Mouse (Mus musculus): Measurements from ENCODE around the gene Sdhb. TPM values are rescaled to one million over a fixed set of nuclear protein-coding genes. Genes with fewer than 3 reads are reported as not detected.

Gene Sdhb
- 100 to 1,000 TPM; 613 to 621 TPM for total RNA-seq (2021)
- long read RNA-seq, experiment 1, transcript Sdhb-201 (8 exons, 1,142 nt) = major isoform, 1,921 of 2,156 reads
- long read RNA-seq, experiment 1, partial matches to known transcripts = 88 of 2,156 reads
- long read RNA-seq, experiment 1, other reads (novel, unspliced or antisense) = 147 of 2,156 reads
- long read RNA-seq, experiment 2, transcript Sdhb-201 (8 exons, 1,142 nt) = major isoform, 1,739 of 1,931 reads
- long read RNA-seq, experiment 2, partial matches to known transcripts = 64 of 1,931 reads
- long read RNA-seq, experiment 2, other reads (novel, unspliced or antisense) = 128 of 1,931 reads

GRCm38 (mm10) chr4:140960781-140961466, at the start of gene Sdhb:
Sdhb (plus strand) TSS chr4:140961203.
- DNase-seq = peak; percentile 98

- DNase-seq = no peak
These were observed 49.6 kb upstream of the Sdhb start for GRCm38 (mm10) chr4:140911416-140911815.

- peak; percentile 73 for DNase-seq
These were observed 48.7 kb upstream of the Sdhb start for GRCm38 (mm10) chr4:140912271-140912833.

GRCm38 (mm10) chr4:140913565-140913964, 47.4 kb upstream of the Sdhb start:
- no peak for DNase-seq

GRCm38 (mm10) chr4:140914731-140915131, 46.3 kb upstream of the Sdhb start:
- DNase-seq = no peak

GRCm38 (mm10) chr4:140915235-140915634, 45.8 kb upstream of the Sdhb start:
- DNase-seq = no peak

- no peak for DNase-seq
These were observed 44.7 kb upstream of the Sdhb start for GRCm38 (mm10) chr4:140916296-140916695.

- no peak for DNase-seq
These were observed 43.6 kb upstream of the Sdhb start for GRCm38 (mm10) chr4:140917451-140917850.

- no peak for DNase-seq
These were observed 40.8 kb upstream of the Sdhb start for GRCm38 (mm10) chr4:140919974-140920836.

GRCm38 (mm10) chr4:140922508-140922907, 38.5 kb upstream of the Sdhb start:
- peak; percentile 88 for DNase-seq

- no peak for DNase-seq
These were observed 35.4 kb upstream of the Sdhb start for GRCm38 (mm10) chr4:140925648-140926047.

GRCm38 (mm10) chr4:140928349-140928748, 32.7 kb upstream of the Sdhb start:
- peak; percentile 76 for DNase-seq

GRCm38 (mm10) chr4:140929745-140930144, 31.3 kb upstream of the Sdhb start:
- DNase-seq = no peak

- DNase-seq = no peak
These were observed 30.0 kb upstream of the Sdhb start for GRCm38 (mm10) chr4:140930900-140931470.

- no peak for DNase-seq
These were observed 25.4 kb upstream of the Sdhb start for GRCm38 (mm10) chr4:140935643-140936042.

- DNase-seq = no peak
These were observed 16.6 kb upstream of the Sdhb start for GRCm38 (mm10) chr4:140944356-140944755.

GRCm38 (mm10) chr4:140944961-140945442, 16.0 kb upstream of the Sdhb start:
- DNase-seq = peak; percentile 40

- DNase-seq = no peak
These were observed 15.4 kb upstream of the Sdhb start for GRCm38 (mm10) chr4:140945571-140945970.

- DNase-seq = no peak
These were observed 15.0 kb upstream of the Sdhb start for GRCm38 (mm10) chr4:140946048-140946447.

- DNase-seq = no peak
These were observed 14.3 kb upstream of the Sdhb start for GRCm38 (mm10) chr4:140946580-140947205.
